In the genomic region with DNA sequence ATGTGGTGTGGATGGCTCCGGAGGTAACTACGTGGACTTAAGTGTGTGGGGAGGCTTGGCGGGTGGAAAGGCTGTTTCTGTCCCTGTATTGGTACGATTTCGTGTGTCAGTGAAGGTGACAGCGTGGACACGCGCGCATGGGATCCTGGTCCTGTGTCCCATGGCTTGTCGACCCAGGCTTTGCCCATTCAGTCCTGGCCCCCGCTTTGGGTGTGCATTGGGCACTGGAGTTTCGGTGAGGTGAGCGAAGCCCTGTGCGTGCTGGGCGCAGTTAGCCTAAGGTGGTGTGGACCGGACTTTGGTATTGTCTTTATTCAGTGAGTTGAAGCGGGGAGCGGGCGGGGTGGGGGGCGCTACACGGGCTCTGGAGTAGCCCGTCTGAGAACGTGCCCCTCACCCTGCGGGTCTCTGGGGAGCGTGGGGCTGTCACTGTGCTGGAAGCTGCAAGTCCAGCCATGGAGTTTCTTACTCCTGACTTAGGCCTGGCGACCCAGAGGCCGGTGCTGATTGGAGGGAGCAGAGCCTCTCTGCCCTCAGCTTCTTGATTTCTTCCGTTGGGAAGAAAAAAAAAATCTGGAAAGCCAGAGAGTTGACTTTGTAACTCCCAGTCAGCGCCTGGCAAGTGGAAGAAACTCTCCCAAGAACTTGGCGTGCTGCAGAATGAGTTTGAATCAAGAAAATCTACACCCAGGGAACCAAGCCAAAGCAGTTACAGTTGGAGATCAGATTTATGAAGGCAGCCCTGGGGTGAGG, we compare ENCODE assay signal across 8 mouse cellular contexts. TPM values are rescaled to one million over a fixed set of nuclear protein-coding genes. Genes with fewer than 3 reads are reported as not detected.
DNase-seq lines count a peak whose midpoint lies in the region; ATAC-seq and TF ChIP-seq lines count a peak whose summit lies in the region.

No protein-coding gene starts in this region.

- ATAC-seq in hindbrain, postnatal 0 days, result no peak
- ATAC-seq in liver, embryonic 15.5 days (ENCODE audit: insufficient read depth), result no peak

- TF ChIP-seq CTCF in hindbrain, postnatal 0 days (IDR thresholded peaks at IDR 0.05; ENCODE audit: low read depth), result no peak
- TF ChIP-seq CTCF in small intestine, adult 2 months (IDR thresholded peaks at IDR 0.05; ENCODE audit: extremely low read depth, insufficient read length, insufficient replicate concordance, low read depth, low read length), result no peak

- no peak for TF ChIP-seq POLR2A in small intestine, adult 2 months (IDR thresholded peaks at IDR 0.05; ENCODE audit: low read depth, low read length)

- H3K27ac ChIP-seq in hindbrain, postnatal 0 days, result peak overlapping the region; percentile 83
- H3K27ac ChIP-seq in liver, embryonic 15.5 days (replicated peaks), result no peak overlapping the region
- no peak overlapping the region for H3K27ac ChIP-seq in small intestine, adult 2 months (ENCODE audit: insufficient read depth, low read depth, low read length)

- peaks cover 34% of the 10 kb centered on the region for H3K4me1 ChIP-seq in hindbrain, postnatal 0 days (ENCODE audit: insufficient read depth, low read length)
- peaks cover 10% of the 10 kb centered on the region for H3K4me1 ChIP-seq in liver, embryonic 15.5 days (replicated peaks)
- H3K4me1 ChIP-seq in small intestine, adult 2 months (ENCODE audit: control insufficient read depth, insufficient read depth, insufficient read length, low read length), result peaks cover 7% of the 10 kb centered on the region; the same call in 1 of the 2 replicates

- H3K4me3 ChIP-seq in hindbrain, postnatal 0 days (ENCODE audit: low read length), result peak overlapping the region; percentile 98
- H3K4me3 ChIP-seq in liver, embryonic 15.5 days (replicated peaks), result peak overlapping the region; percentile 56
- peak overlapping the region; percentile 84 for H3K4me3 ChIP-seq in small intestine, adult 2 months (ENCODE audit: low read depth, low read length)

- H3K27me3 ChIP-seq in hindbrain, postnatal 0 days (ENCODE audit: insufficient read depth, low read length), result no peaks in the 10 kb centered on the region
- H3K27me3 ChIP-seq in liver, embryonic 15.5 days, result peaks cover 37% of the 10 kb centered on the region
- H3K27me3 ChIP-seq in small intestine, adult 2 months (ENCODE audit: control insufficient read depth, insufficient read depth, low read length), result peaks cover 3% of the 10 kb centered on the region

- peak; percentile 70 for DNase-seq in 3T3-L1 (ENCODE audit: low read depth, low spot score)
- DNase-seq in adrenal gland, postnatal 10 days, result peak; percentile 62
- DNase-seq in gastrocnemius, adult 8-10 months (ENCODE audit: low spot score in 2 of 2), result peak; percentile 33 to 40
- DNase-seq in hindbrain, postnatal 0 days (ENCODE audit: low spot score), result peak; percentile 77
- no peak for DNase-seq in frontal cortex, postnatal 14 days (ENCODE audit: low spot score in 2 of 2)
- no peak for DNase-seq in B cell, adult 2 months

- H3K4me2 ChIP-seq in hindbrain, postnatal 0 days (ENCODE audit: low read depth, low read length), result peak overlapping the region; percentile 82
- peak overlapping the region; percentile 72 for H3K4me2 ChIP-seq in liver, embryonic 15.5 days

- H3K9me3 ChIP-seq in hindbrain, postnatal 0 days (ENCODE audit: low read length), result no peaks in the 10 kb centered on the region
- H3K9me3 ChIP-seq in liver, embryonic 15.5 days (replicated peaks), result no peaks in the 10 kb centered on the region

- no peaks in the 10 kb centered on the region for H3K36me3 ChIP-seq in hindbrain, postnatal 0 days (ENCODE audit: insufficient read depth, low read length)
- H3K36me3 ChIP-seq in liver, embryonic 15.5 days (replicated peaks), result no peaks in the 10 kb centered on the region
- no peaks in the 10 kb centered on the region for H3K36me3 ChIP-seq in small intestine, adult 2 months (ENCODE audit: control insufficient read depth, insufficient read depth, low read length)

- WGBS in hindbrain, postnatal 0 days, result 5% methylated on average over 30 of the region's 30 CpGs
- WGBS in liver, embryonic 15.5 days (ENCODE audit: insufficient replicate concordance), result 22% methylated on average over 30 of the region's 30 CpGs
- 45% methylated on average over 30 of the region's 30 CpGs for WGBS in small intestine, adult 2 months

- H3K9ac ChIP-seq in hindbrain, postnatal 0 days (replicated peaks; ENCODE audit: low read length), result peak overlapping the region; percentile 89
- H3K9ac ChIP-seq in liver, embryonic 15.5 days, result peak overlapping the region; percentile 47; the same call in 1 of the 2 replicates

RNA-seq across cellular contexts. Expression of gene Afap1, which starts 1.4 kb away (rescaled TPM):
- 10 to 100 TPM; 24.2 to 30.6 TPM for total RNA-seq in adrenal gland, postnatal 10 days (2021)
- 1 to 10 TPM; 5.5 to 7.5 (median 5.8) TPM for total RNA-seq in gastrocnemius, adult 8-10 months (2022)
- 59.7 and 89.4 TPM in 2 replicates for total RNA-seq in hindbrain, postnatal 0 days (2014; rRNA removed)
- 38.2 and 43.6 TPM in 2 replicates for polyA plus RNA-seq in hindbrain, postnatal 0 days (2015; fragmentation: Nextera tagmentation; extraction: Ambion mirVana)
- 1.2 and 1.3 TPM in 2 replicates for polyA plus RNA-seq in liver, embryonic 15.5 days (2015; fragmentation: Nextera tagmentation; extraction: Ambion mirVana)
- polyA plus RNA-seq in small intestine, adult 2 months (2012; rRNA removed), result 2.3 and 3.0 TPM in 2 replicates

Comparison
In these comparisons a context has a peak if more than half of its experiments do, and no peak if none do; other contexts are left out.
1. DNase-seq: peak in 3T3-L1 (single experiment), adrenal gland, postnatal 10 days (single experiment), gastrocnemius, adult 8-10 months (2 of 2) and hindbrain, postnatal 0 days (single experiment); none in frontal cortex, postnatal 14 days (0 of 2) and B cell, adult 2 months (0 of 2).
2. Peak in every context shown above with its lines, with median percentiles within 50 percentile points of each other: H3K4me3 ChIP-seq.